Mouse (Mus musculus): ENCODE data around the gene S100a16.

S100a16 gene

DNA sequence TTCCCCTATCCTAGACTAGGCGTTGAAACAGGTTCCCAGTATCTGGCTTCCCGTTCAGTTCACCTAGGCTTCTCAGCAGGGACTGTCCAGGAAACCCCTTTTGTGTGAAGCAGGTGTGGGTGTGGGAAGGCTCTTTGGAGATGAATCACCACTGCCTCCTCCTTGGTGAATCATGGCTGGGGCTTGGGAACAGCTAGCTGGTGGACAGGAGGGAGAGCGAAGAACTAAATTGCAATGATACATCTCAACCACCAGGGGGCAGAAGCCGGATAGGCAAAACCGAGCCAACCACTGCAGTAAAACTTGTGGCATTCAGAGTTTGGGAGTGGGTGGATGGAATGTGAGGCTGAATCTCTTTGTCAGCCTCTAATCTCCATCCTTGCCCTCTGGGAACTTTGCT lies 48.5 kb downstream of the S100a16 start:
- DNase-seq (ENCODE audit: low read depth, low spot score), result peak; percentile 60

DNA sequence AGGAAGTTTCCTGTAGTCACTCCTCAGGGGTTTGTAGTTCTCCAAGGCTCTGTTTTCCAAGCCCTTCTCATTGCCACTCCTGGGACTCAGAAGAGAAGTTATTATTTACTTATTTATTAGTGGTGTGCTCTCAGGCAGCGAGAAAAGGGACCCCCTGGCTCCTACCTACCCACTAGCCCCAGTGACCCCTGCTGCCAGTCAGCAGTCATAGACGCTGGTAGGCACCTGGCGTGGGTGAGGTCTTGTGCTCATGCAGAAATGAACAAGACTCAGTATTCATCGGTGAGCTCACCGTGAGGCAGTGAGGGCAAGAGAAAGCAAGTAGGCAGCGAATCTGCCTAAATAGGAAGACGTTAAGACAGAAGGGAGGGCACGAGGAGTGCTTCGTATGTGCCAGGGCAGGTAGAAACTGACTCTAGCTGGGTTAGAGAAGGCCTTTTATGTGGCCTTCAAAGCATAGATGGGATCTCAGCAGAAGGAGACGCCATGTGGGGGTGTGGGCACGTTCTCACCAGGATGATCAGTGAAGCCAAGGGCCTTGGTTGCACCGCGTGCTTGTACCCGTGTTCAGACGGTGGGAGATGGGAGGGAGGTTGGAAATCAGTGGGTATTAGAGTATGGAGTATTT lies 49.1 kb downstream of the S100a16 start:
- no peak for DNase-seq (ENCODE audit: low read depth, low spot score)

GRCm38 (mm10) chr3:90586906-90587305 lies 49.9 kb downstream of the S100a16 start:
- DNase-seq (ENCODE audit: low read depth, low spot score), result no peak

DNA sequence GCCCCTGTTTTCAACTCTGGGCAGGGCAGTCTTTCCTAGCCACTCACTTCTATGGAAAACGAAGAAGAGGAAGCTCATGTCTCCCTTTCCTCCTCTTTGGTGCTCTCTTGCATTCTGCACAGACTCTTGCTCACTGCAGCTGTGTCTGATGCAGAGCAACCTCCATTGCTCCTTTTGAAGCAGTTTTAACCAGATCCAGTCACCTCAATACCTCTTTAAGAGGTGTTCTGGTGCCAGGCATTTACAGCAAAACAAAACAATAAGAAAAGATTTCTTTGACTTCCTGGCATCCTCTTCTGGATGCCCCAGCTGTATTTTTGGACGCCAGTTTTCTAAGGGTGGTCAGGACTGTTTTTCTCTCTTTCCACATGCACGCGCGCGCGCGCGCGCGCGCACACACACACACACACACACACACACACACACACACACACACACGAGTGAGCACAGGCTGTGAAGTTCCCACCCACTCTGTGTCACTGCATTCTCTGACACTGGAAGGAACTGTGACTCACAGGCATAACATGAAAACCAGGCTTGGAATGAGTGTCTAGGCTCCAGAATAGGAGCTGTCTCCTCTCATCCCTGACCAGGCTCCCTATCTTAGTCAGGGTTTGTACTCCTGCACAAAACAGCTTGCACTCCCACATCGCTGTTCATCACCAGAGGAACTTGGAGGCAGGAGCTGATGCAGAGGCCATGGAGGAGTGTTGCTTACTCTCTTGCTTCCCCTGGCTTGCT lies 50.5 kb downstream of the S100a16 start:
- DNase-seq (ENCODE audit: low read depth, low spot score), result no peak

- no peak for DNase-seq (ENCODE audit: low read depth, low spot score)
These were observed 52.3 kb downstream of the S100a16 start for GRCm38 (mm10) chr3:90589390-90589789.

DNA sequence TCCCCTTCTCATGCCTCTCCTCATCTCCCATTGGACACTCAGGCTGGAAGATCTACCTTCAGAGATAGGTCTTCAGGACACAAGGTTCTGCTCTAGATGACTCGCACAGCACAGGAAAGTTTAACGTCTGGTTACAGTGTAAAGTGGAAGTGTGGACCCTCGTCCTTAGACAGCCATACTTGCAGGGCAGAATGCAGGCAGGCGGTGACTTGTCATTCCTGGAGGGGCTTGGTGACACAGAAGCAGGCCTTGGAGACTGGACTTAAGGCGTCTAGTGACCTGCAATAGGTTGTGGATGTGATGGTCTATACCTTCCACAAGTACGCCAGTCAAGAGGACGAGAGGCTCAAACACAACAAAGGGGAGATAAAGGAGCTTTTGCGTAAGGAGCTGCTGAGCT lies 52.9 kb downstream of the S100a16 start, which contains the start of gene S100a2:
Gene S100a2, plus strand, starts transcription at position 301 of the 400 bp plus-strand sequence.
- no peak for DNase-seq (ENCODE audit: low read depth, low spot score)

Data from WW6 (cell line).